Comparison of ENCODE assay signal across 8 mouse cellular contexts in genomic region chr7:144939344-144940002, GRCm38 (mm10). TPM values are rescaled to one million over a fixed set of nuclear protein-coding genes. Genes with fewer than 3 reads are reported as not detected.
DNase-seq lines count a peak whose midpoint lies in the region; ATAC-seq and TF ChIP-seq lines count a peak whose summit lies in the region.

Gene Ccnd1, minus strand, starts transcription at chr7:144939925.

- H3K4me1 ChIP-seq in E14TG2a.4 (replicated peaks; ENCODE audit: low read depth, low read length): peaks cover 71% of the 10 kb centered on the region
- H3K4me1 ChIP-seq in embryonic fibroblast, embryonic 13.5 days (ENCODE audit: control insufficient read depth, insufficient read depth, low read length): no peaks in the 10 kb centered on the region; the same call in 1 of the 2 replicates
- H3K4me1 ChIP-seq in heart, embryonic 16.5 days (ENCODE audit: control insufficient read depth, insufficient read depth, low read length): peaks cover 34% of the 10 kb centered on the region
- peaks cover 16% of the 10 kb centered on the region for H3K4me1 ChIP-seq in liver, embryonic 16.5 days (ENCODE audit: control insufficient read depth, low read depth, low read length)

- peak; percentile 89 for TF ChIP-seq POLR2A in embryonic fibroblast, embryonic 13.5 days (IDR thresholded peaks at IDR 0.05; ENCODE audit: low read depth, low read length)

- WGBS in heart, embryonic 16.5 days: under 1% methylated on average over 39 of the region's 45 CpGs
- under 1% methylated on average over 39 of the region's 45 CpGs for WGBS in liver, embryonic 16.5 days (ENCODE audit: insufficient replicate concordance)

- DNase-seq in adipocyte (ENCODE audit: low spot score): peak; percentile 28
- peak; percentile 87 for DNase-seq in kidney, postnatal 14 days
- DNase-seq in retina, postnatal 1 day: peak; percentile 96
- DNase-seq in c-Kit-positive CD71-positive TER-119-positive erythroid progenitor cells, embryonic 14.5 days (ENCODE audit: low spot score): no peak

- peak within 1 kb of the TSS; percentile 96 for H3K4me2 ChIP-seq in heart, embryonic 16.5 days (ENCODE audit: low read depth, low read length)
- peak within 1 kb of the TSS; percentile 72 for H3K4me2 ChIP-seq in liver, embryonic 16.5 days (ENCODE audit: low read depth, low read length)

- peaks cover 15% of the 10 kb centered on the region for H3K27me3 ChIP-seq in E14TG2a.4 (ENCODE audit: insufficient read depth, low read length)
- H3K27me3 ChIP-seq in heart, embryonic 16.5 days (ENCODE audit: control insufficient read depth, insufficient read depth, low read length): peaks cover 3% of the 10 kb centered on the region; the same call in 1 of the 2 replicates
- H3K27me3 ChIP-seq in liver, embryonic 16.5 days (ENCODE audit: control insufficient read depth, insufficient read depth, low read depth, low read length): peaks cover 65% of the 10 kb centered on the region

- H3K4me3 ChIP-seq in E14TG2a.4 (replicated peaks; ENCODE audit: low read length): peak within 1 kb of the TSS; percentile 92
- peak within 1 kb of the TSS; percentile 75 for H3K4me3 ChIP-seq in embryonic fibroblast, embryonic 13.5 days (ENCODE audit: insufficient read depth, low read length)
- H3K4me3 ChIP-seq in heart, embryonic 16.5 days (ENCODE audit: low read length): peak within 1 kb of the TSS; percentile 64
- H3K4me3 ChIP-seq in liver, embryonic 16.5 days (ENCODE audit: low read depth, low read length): peak within 1 kb of the TSS; percentile 60

- peak; percentile 50 for ATAC-seq in heart, embryonic 16.5 days (replicated peaks; ENCODE audit: extremely low read depth, insufficient read depth, low FRiP score)
- peak; percentile 45 for ATAC-seq in liver, embryonic 16.5 days (ENCODE audit: low read depth)

- no peaks in the 10 kb centered on the region for H3K9me3 ChIP-seq in E14TG2a.4 (ENCODE audit: low read length)
- H3K9me3 ChIP-seq in heart, embryonic 16.5 days (replicated peaks; ENCODE audit: control insufficient read depth, low read length): no peaks in the 10 kb centered on the region
- H3K9me3 ChIP-seq in liver, embryonic 16.5 days (replicated peaks; ENCODE audit: control insufficient read depth, low read length): no peaks in the 10 kb centered on the region

- H3K9ac ChIP-seq in heart, embryonic 16.5 days (ENCODE audit: low read length): peak within 1 kb of the TSS; percentile 86
- peak within 1 kb of the TSS; percentile 51 for H3K9ac ChIP-seq in liver, embryonic 16.5 days (ENCODE audit: low read depth, low read length)

- H3K27ac ChIP-seq in embryonic fibroblast, embryonic 13.5 days (ENCODE audit: insufficient read depth, low read length): peak within 1 kb of the TSS; percentile 83
- H3K27ac ChIP-seq in heart, embryonic 16.5 days (ENCODE audit: low read length): peak within 1 kb of the TSS; percentile 96
- H3K27ac ChIP-seq in liver, embryonic 16.5 days (ENCODE audit: low read length): peak within 1 kb of the TSS; percentile 57

- H3K36me3 ChIP-seq in E14TG2a.4 (ENCODE audit: insufficient read depth, low read length): peaks cover 35% of the 10 kb centered on the region
- peaks cover 14% of the 10 kb centered on the region for H3K36me3 ChIP-seq in heart, embryonic 16.5 days (ENCODE audit: control insufficient read depth, insufficient read depth)
- peaks cover 3% of the 10 kb centered on the region; the same call in 1 of the 2 replicates for H3K36me3 ChIP-seq in liver, embryonic 16.5 days (ENCODE audit: control insufficient read depth, insufficient read depth)

- no peak for TF ChIP-seq CTCF in E14TG2a.4 (conservative IDR thresholded peaks at IDR 0.05; ENCODE audit: low read length)
- no peak for TF ChIP-seq CTCF in embryonic fibroblast, embryonic 13.5 days (IDR thresholded peaks at IDR 0.05; ENCODE audit: borderline replicate concordance, insufficient read depth, low read length)

RNA-seq across cellular contexts. Expression of gene Ccnd1, which starts in this region (rescaled TPM):
- 133 and 222 TPM in 2 replicates for polyA plus RNA-seq in embryonic fibroblast, embryonic 13.5 days (2011; ENCODE audit: insufficient read length, low read depth, missing spikeins)
- 45.6 and 55.2 TPM in 2 replicates for polyA plus RNA-seq in heart, embryonic 16.5 days (2015; fragmentation: Nextera tagmentation; extraction: Ambion mirVana)
- 20.5 and 20.9 TPM in 2 replicates for polyA plus RNA-seq in liver, embryonic 16.5 days (2015; fragmentation: Nextera tagmentation; extraction: Ambion mirVana)
